Mouse (Mus musculus): ENCODE results near the gene Synpo2. TPM values are rescaled to one million over a fixed set of nuclear protein-coding genes. Genes with fewer than 3 reads are reported as not detected.
A peak's percentile ranks its signal among the peaks of the same experiment; 100 is the strongest.

The Synpo2 gene
- total RNA-seq, 1 experiment = 1.6 TPM

GRCm38 (mm10) chr3:123122151-123123030 is 113.6 kb downstream of the Synpo2 start:
- no peak overlapping the region for H3K4me3 ChIP-seq (ENCODE audit: insufficient read depth in 1 of 2, low read depth in 1 of 2, low read length in 2 of 2, poor library complexity in 1 of 2, severe bottlenecking in 1 of 2)
- H3K36me3 ChIP-seq (ENCODE audit: control insufficient read depth, insufficient read depth, low read length, poor library complexity, severe bottlenecking) = no peaks in the 10 kb centered on the region
- no peaks in the 10 kb centered on the region for H3K4me1 ChIP-seq (ENCODE audit: control insufficient read depth in 2 of 2, insufficient read depth in 2 of 2, low read length in 2 of 2, poor library complexity in 1 of 2)
- no peak overlapping the region for H3K9ac ChIP-seq (ENCODE audit: insufficient read depth, low read depth, low read length, poor library complexity, severe bottlenecking)
- H3K9me3 ChIP-seq (ENCODE audit: control insufficient read depth, insufficient read depth, low read depth, low read length) = no peaks in the 10 kb centered on the region
- DNase-seq (ENCODE audit: low read depth, low spot score) = no peak
- TF ChIP-seq HCFC1 (IDR thresholded peaks at IDR 0.05; ENCODE audit: borderline replicate concordance, insufficient read depth, low read length) = no peak
- TF ChIP-seq CHD2 (IDR thresholded peaks at IDR 0.05; ENCODE audit: low read depth, low read length) = no peak
- TF ChIP-seq MAFK (IDR thresholded peaks at IDR 0.05; ENCODE audit: insufficient read depth, low read depth, low read length) = no peak
- TF ChIP-seq ZNF384 (IDR thresholded peaks at IDR 0.05; ENCODE audit: low read depth, low read length) = no peak
- no peak for TF ChIP-seq ZC3H11A (IDR thresholded peaks at IDR 0.05; ENCODE audit: borderline replicate concordance, low read depth, low read length)
- in situ Hi-C loops (cut with MboI; ENCODE audit: low sequenced_read_pairs in 2 of 2, unreplicated experiment in 2 of 2) = no loop called here
- no peak overlapping the region for H3K27ac ChIP-seq (ENCODE audit: insufficient read depth, low read depth, low read length, poor library complexity, severe bottlenecking)

- no peaks in the 10 kb centered on the region for H3K9me3 ChIP-seq (ENCODE audit: control insufficient read depth, insufficient read depth, low read depth, low read length)
- no peaks in the 10 kb centered on the region for H3K36me3 ChIP-seq (ENCODE audit: control insufficient read depth, insufficient read depth, low read length, poor library complexity, severe bottlenecking)
- H3K4me3 ChIP-seq (ENCODE audit: insufficient read depth in 1 of 2, low read depth in 1 of 2, low read length in 2 of 2, poor library complexity in 1 of 2, severe bottlenecking in 1 of 2) = peak overlapping the region; percentile 18 to 39; a peak in 2 of 4 replicates
- in situ Hi-C loops (cut with MboI; ENCODE audit: low sequenced_read_pairs in 2 of 2, unreplicated experiment in 2 of 2) = no loop called here
- TF ChIP-seq ZNF384 (IDR thresholded peaks at IDR 0.05; ENCODE audit: low read depth, low read length) = no peak
- TF ChIP-seq ZC3H11A (IDR thresholded peaks at IDR 0.05; ENCODE audit: borderline replicate concordance, low read depth, low read length) = no peak
- no peak for TF ChIP-seq HCFC1 (IDR thresholded peaks at IDR 0.05; ENCODE audit: borderline replicate concordance, insufficient read depth, low read length)
- no peak for TF ChIP-seq MAFK (IDR thresholded peaks at IDR 0.05; ENCODE audit: insufficient read depth, low read depth, low read length)
- no peak for TF ChIP-seq CHD2 (IDR thresholded peaks at IDR 0.05; ENCODE audit: low read depth, low read length)
- H3K27ac ChIP-seq (ENCODE audit: insufficient read depth, low read depth, low read length, poor library complexity, severe bottlenecking) = no peak overlapping the region
- H3K9ac ChIP-seq (ENCODE audit: insufficient read depth, low read depth, low read length, poor library complexity, severe bottlenecking) = no peak overlapping the region; the same call in 1 of the 2 replicates
- DNase-seq (ENCODE audit: low read depth, low spot score) = no peak
- peaks cover 3 to 7% of the 10 kb centered on the region in 2 experiments; a peak in 2 of 4 replicates for H3K4me1 ChIP-seq (ENCODE audit: control insufficient read depth in 2 of 2, insufficient read depth in 2 of 2, low read length in 2 of 2, poor library complexity in 1 of 2)
Observed at GRCm38 (mm10) chr3:123116903-123117302, 119.0 kb downstream of the Synpo2 start.

GRCm38 (mm10) chr3:123115770-123116527 is 120.0 kb downstream of the Synpo2 start:
- no peak for TF ChIP-seq ZNF384 (IDR thresholded peaks at IDR 0.05; ENCODE audit: low read depth, low read length)
- no peak for TF ChIP-seq CHD2 (IDR thresholded peaks at IDR 0.05; ENCODE audit: low read depth, low read length)
- no peak for TF ChIP-seq ZC3H11A (IDR thresholded peaks at IDR 0.05; ENCODE audit: borderline replicate concordance, low read depth, low read length)
- TF ChIP-seq MAFK (IDR thresholded peaks at IDR 0.05; ENCODE audit: insufficient read depth, low read depth, low read length) = no peak
- TF ChIP-seq HCFC1 (IDR thresholded peaks at IDR 0.05; ENCODE audit: borderline replicate concordance, insufficient read depth, low read length) = no peak
- in situ Hi-C loops (cut with MboI; ENCODE audit: low sequenced_read_pairs in 2 of 2, unreplicated experiment in 2 of 2) = no loop called here
- no peak for DNase-seq (ENCODE audit: low read depth, low spot score)
- H3K4me1 ChIP-seq (ENCODE audit: control insufficient read depth in 2 of 2, insufficient read depth in 2 of 2, low read length in 2 of 2, poor library complexity in 1 of 2) = peaks cover 3 to 7% of the 10 kb centered on the region in 2 experiments; a peak in 2 of 4 replicates
- H3K9me3 ChIP-seq (ENCODE audit: control insufficient read depth, insufficient read depth, low read depth, low read length) = no peaks in the 10 kb centered on the region
- no peak overlapping the region for H3K4me3 ChIP-seq (ENCODE audit: insufficient read depth in 1 of 2, low read depth in 1 of 2, low read length in 2 of 2, poor library complexity in 1 of 2, severe bottlenecking in 1 of 2)
- H3K27ac ChIP-seq (ENCODE audit: insufficient read depth, low read depth, low read length, poor library complexity, severe bottlenecking) = no peak overlapping the region
- H3K9ac ChIP-seq (ENCODE audit: insufficient read depth, low read depth, low read length, poor library complexity, severe bottlenecking) = no peak overlapping the region
- H3K36me3 ChIP-seq (ENCODE audit: control insufficient read depth, insufficient read depth, low read length, poor library complexity, severe bottlenecking) = no peaks in the 10 kb centered on the region

GRCm38 (mm10) chr3:123114001-123114635 is 121.8 kb downstream of the Synpo2 start:
- H3K9me3 ChIP-seq (ENCODE audit: control insufficient read depth, insufficient read depth, low read depth, low read length) = no peaks in the 10 kb centered on the region
- H3K27ac ChIP-seq (ENCODE audit: insufficient read depth, low read depth, low read length, poor library complexity, severe bottlenecking) = no peak overlapping the region
- TF ChIP-seq ZNF384 (IDR thresholded peaks at IDR 0.05; ENCODE audit: low read depth, low read length) = no peak
- no peak for TF ChIP-seq ZC3H11A (IDR thresholded peaks at IDR 0.05; ENCODE audit: borderline replicate concordance, low read depth, low read length)
- TF ChIP-seq HCFC1 (IDR thresholded peaks at IDR 0.05; ENCODE audit: borderline replicate concordance, insufficient read depth, low read length) = no peak
- no peak for TF ChIP-seq CHD2 (IDR thresholded peaks at IDR 0.05; ENCODE audit: low read depth, low read length)
- TF ChIP-seq MAFK (IDR thresholded peaks at IDR 0.05; ENCODE audit: insufficient read depth, low read depth, low read length) = no peak
- in situ Hi-C loops (cut with MboI; ENCODE audit: low sequenced_read_pairs in 2 of 2, unreplicated experiment in 2 of 2) = no loop called here
- peak overlapping the region; percentile 6 to 49; a peak in 3 of 4 replicates for H3K4me3 ChIP-seq (ENCODE audit: insufficient read depth in 1 of 2, low read depth in 1 of 2, low read length in 2 of 2, poor library complexity in 1 of 2, severe bottlenecking in 1 of 2)
- H3K4me1 ChIP-seq (ENCODE audit: control insufficient read depth in 2 of 2, insufficient read depth in 2 of 2, low read length in 2 of 2, poor library complexity in 1 of 2) = peaks cover 3 to 7% of the 10 kb centered on the region in 2 experiments; a peak in 2 of 4 replicates
- no peaks in the 10 kb centered on the region for H3K36me3 ChIP-seq (ENCODE audit: control insufficient read depth, insufficient read depth, low read length, poor library complexity, severe bottlenecking)
- H3K9ac ChIP-seq (ENCODE audit: insufficient read depth, low read depth, low read length, poor library complexity, severe bottlenecking) = no peak overlapping the region
- no peak for DNase-seq (ENCODE audit: low read depth, low spot score)
